Mouse (Mus musculus): ENCODE measurements at regions not wholly inside any gene's neighbourhood (a gene's known extent, or its start where the extent isn't known, plus 50 kb on each side); places are given as distances from the start of the nearest gene placed in this dataset.

DNA sequence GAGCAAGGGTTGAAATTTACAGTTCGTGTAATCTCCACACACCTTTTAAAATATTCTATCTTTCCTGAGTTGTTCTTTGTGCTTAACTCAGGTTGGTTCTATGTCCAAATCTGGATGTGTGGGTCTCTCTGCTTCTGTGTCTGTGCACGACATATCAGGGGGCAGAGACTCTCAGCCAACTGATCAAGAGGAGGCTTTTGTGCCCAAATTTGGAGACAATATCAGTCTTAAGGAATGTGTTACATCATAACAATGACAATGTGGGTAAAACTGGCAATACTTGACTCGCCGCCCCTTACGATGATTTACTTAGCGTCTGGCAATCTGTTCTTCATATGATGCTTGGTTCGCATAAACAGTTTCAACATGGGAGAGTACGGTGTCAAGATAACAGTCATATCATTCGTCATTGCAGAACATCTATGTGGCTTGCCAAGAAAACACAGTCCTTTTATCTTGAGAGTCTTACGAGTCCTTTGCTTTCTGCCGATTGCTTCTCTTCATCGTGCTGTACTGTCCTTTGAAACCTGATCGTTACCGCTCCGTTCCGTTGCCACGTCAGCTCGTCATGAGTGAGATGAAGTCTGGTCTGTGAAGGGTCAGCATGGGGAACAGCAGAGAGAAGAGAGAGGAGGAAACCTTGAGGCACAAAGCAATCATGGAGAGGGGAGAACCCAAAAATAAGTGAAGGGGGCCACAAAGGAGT is 2212.9 kb upstream of the Gm7489 start:
- no peaks in the 10 kb centered on the region for H3K9me3 ChIP-seq (ENCODE audit: low read depth, low read length)
- H3K27ac ChIP-seq (ENCODE audit: low read depth): peak overlapping the region; percentile 60
- H3K27me3 ChIP-seq (ENCODE audit: insufficient read depth, low read length): no peaks in the 10 kb centered on the region
- H3K4me3 ChIP-seq (ENCODE audit: low read depth, low read length): no peak overlapping the region
- no peaks in the 10 kb centered on the region for H3K36me3 ChIP-seq (ENCODE audit: insufficient read depth)
- no peak for TF ChIP-seq CTCF (IDR thresholded peaks at IDR 0.05; ENCODE audit: low read depth)
- ATAC-seq (ENCODE audit: insufficient read depth) (peak; percentile 90), DNase-seq (peak; percentile 81)
- WGBS: 18% methylated on average over 18 of the region's 18 CpGs
- H3K4me2 ChIP-seq: peak overlapping the region; percentile 48
- no peaks in the 10 kb centered on the region for H3K4me1 ChIP-seq (ENCODE audit: insufficient read depth)
- H3K9ac ChIP-seq: no peak overlapping the region

DNA sequence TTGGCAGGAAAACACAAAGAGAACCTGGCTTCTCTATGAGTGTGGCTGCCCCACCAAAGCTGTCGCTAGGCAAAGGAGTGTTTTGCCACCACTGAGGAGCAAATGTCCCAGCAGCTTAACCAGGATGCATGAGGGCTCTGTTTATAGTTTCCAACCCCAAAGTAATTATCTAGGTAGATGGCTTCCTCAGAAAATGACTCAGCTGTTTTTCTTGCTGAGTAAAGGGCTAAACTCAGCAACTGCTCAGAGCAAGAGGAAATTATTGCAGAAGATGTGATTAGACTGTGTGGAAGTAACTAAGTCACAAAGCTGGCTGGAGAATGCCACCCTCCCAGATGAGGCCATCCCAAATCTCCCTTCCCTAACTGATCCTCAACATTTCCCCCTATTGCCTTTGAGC is 2211.2 kb upstream of the Gm7489 start:
- Histone ChIP-seq H3K4me2 (no peak overlapping the region), H3K36me3 (ENCODE audit: insufficient read depth) (no peaks in the 10 kb centered on the region), H3K9me3 (ENCODE audit: low read depth, low read length) (no peaks in the 10 kb centered on the region), H3K27ac (ENCODE audit: low read depth) (no peak overlapping the region), H3K27me3 (ENCODE audit: insufficient read depth, low read length) (no peaks in the 10 kb centered on the region), H3K4me1 (ENCODE audit: insufficient read depth) (no peaks in the 10 kb centered on the region), H3K4me3 (ENCODE audit: low read depth, low read length) (no peak overlapping the region), H3K9ac (no peak overlapping the region)
- TF ChIP-seq CTCF (IDR thresholded peaks at IDR 0.05; ENCODE audit: low read depth): no peak
- no peak for DNase-seq
- WGBS: 64% methylated on average over 1 of the region's 1 CpGs
- ATAC-seq (ENCODE audit: insufficient read depth): no peak

DNA sequence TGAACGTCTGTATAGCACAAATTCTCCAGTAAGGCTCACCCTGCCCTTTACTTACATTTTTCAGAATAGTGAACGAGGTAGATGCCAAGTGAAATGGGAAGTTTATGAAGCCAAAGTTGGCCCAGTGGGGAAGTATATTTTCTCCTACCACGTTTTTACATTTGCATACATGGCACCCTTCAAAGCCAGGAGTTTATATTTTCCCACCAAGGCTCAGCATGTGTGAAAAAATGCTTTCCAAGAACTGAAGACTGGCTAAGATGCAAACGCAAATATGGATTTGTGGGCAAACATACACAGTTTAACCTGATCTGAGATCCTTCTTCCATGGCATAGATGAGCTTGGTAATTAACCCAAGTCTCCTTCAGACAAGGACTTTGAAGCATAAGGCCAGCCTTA is 2209.4 kb upstream of the Gm7489 start:
- H3K4me2 ChIP-seq: no peak overlapping the region
- TF ChIP-seq CTCF (IDR thresholded peaks at IDR 0.05; ENCODE audit: low read depth): no peak
- H3K4me1 ChIP-seq (ENCODE audit: insufficient read depth): no peaks in the 10 kb centered on the region
- no peak overlapping the region for H3K27ac ChIP-seq (ENCODE audit: low read depth)
- H3K36me3 ChIP-seq (ENCODE audit: insufficient read depth): no peaks in the 10 kb centered on the region
- H3K27me3 ChIP-seq (ENCODE audit: insufficient read depth, low read length): no peaks in the 10 kb centered on the region
- H3K9me3 ChIP-seq (ENCODE audit: low read depth, low read length): no peaks in the 10 kb centered on the region
- 69% methylated on average over 4 of the region's 4 CpGs for WGBS
- no peak for ATAC-seq (ENCODE audit: insufficient read depth)
- no peak overlapping the region for H3K4me3 ChIP-seq (ENCODE audit: low read depth, low read length)
- H3K9ac ChIP-seq: no peak overlapping the region
- DNase-seq: no peak

DNA sequence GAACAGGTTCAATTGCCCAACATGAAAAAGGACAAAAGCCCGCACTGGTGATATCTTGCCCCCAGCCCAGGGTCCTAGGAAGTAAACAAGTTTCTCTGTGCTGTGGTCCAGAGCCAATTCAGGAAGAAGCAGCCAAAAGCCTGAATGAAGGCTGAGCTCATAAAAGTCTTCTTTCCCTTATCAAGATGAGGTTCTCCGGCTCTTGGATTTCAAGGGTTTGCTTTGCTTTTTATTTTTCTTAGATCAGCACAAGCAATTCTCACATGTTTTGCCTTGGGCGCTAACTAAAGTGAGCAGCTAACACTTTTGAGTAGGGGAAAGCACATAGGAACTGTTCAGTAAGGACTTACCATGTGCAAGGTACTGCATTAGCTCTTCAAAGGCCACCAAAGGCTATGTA is 2208.0 kb upstream of the Gm7489 start:
- DNase-seq: no peak
- no peaks in the 10 kb centered on the region for H3K4me1 ChIP-seq (ENCODE audit: insufficient read depth)
- 75% methylated on average over 3 of the region's 3 CpGs for WGBS
- H3K27ac ChIP-seq (ENCODE audit: low read depth): no peak overlapping the region
- no peak for TF ChIP-seq CTCF (IDR thresholded peaks at IDR 0.05; ENCODE audit: low read depth)
- H3K4me3 ChIP-seq (ENCODE audit: low read depth, low read length): no peak overlapping the region
- H3K9me3 ChIP-seq (ENCODE audit: low read depth, low read length): no peaks in the 10 kb centered on the region
- ATAC-seq (ENCODE audit: insufficient read depth): no peak
- no peak overlapping the region for H3K9ac ChIP-seq
- no peaks in the 10 kb centered on the region for H3K36me3 ChIP-seq (ENCODE audit: insufficient read depth)
- H3K27me3 ChIP-seq (ENCODE audit: insufficient read depth, low read length): no peaks in the 10 kb centered on the region
- H3K4me2 ChIP-seq: no peak overlapping the region

DNA sequence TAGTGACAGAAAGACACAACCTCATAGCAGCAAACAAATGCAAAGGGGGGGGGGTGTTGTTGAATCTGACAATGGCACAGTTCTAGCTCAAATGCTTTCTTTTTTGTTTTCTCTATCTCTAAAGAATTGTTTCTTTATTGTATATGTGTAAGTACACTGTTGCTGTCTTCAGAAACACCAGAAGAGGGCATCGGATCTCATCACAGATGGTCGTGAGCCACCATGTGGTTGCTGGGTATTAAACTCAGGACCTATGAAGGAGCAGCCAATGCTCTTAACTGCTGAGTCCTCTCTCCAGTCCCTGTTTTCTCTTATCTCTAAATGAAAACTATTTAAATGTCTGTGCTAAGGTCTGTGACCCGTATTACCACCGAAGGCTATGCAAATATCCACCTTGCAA is 2207.4 kb upstream of the Gm7489 start:
- Histone ChIP-seq H3K4me3 (ENCODE audit: low read depth, low read length) (no peak overlapping the region), H3K9ac (no peak overlapping the region), H3K27ac (ENCODE audit: low read depth) (no peak overlapping the region), H3K4me1 (ENCODE audit: insufficient read depth) (no peaks in the 10 kb centered on the region), H3K27me3 (ENCODE audit: insufficient read depth, low read length) (no peaks in the 10 kb centered on the region), H3K4me2 (no peak overlapping the region), H3K9me3 (ENCODE audit: low read depth, low read length) (no peaks in the 10 kb centered on the region), H3K36me3 (ENCODE audit: insufficient read depth) (no peaks in the 10 kb centered on the region)
- DNase-seq (no peak), ATAC-seq (ENCODE audit: insufficient read depth) (no peak)
- peak; percentile 42 for TF ChIP-seq CTCF (IDR thresholded peaks at IDR 0.05; ENCODE audit: low read depth)
- 76% methylated on average over 4 of the region's 4 CpGs for WGBS

DNA sequence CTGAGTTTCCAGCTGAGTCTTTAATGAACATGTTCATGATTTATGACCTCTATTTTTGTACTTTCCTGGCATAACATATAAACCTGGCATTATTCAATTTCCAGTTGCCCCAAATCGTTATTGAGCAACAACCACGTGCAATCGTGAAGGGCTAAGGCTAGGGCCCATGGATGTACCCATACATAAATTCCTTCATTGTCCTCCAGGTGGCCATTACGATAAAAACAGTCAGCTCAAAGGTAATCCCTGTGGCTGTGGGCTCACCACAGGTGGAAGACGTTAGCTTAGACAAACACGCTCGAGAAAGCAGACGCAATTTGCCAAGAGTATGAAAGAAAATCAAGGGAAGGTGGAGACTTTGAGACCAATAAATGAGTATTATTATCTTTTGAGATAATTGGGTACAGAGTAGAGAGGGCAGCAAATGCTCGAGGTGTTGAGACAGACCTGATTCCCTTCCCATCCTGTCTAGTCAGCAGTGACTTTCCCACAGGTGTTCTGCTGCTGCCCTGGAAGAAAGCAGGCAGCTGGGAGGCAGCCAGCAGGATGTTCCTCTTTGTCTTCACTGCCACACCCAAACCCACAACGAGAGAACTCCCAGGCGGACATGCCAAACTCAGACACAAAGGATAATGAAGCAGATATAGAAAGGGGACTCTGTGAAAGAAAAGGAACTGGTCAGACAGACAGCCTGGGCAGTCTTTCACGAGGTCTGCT is 2205.4 kb upstream of the Gm7489 start:
- ATAC-seq (ENCODE audit: insufficient read depth): no peak
- 0 out of 2 replicates have a peak, but pooled peaks have one; percentile 23 for TF ChIP-seq CTCF (IDR thresholded peaks at IDR 0.05; ENCODE audit: low read depth)

DNA sequence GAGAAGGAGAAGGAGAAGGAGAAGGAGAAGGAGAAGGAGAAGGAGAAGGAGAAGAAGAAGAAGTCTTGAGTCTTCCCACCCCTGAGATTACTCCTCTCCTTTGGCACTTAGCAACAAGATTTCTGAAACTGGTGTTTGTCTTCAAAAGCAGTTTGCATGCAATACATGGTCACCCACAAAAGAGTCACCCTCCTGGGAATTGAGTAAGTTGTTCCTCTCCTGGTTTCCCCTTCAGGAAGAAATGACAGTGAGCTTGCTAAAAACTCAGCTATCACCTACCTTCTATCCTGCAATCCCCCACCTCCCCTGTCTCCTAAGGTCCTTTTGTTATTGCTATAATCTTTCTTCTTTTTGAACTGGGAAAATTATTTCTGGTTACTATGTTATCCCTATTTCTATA is 2204.2 kb upstream of the Gm7489 start:
- Histone ChIP-seq H3K4me2 (no peak overlapping the region), H3K4me1 (ENCODE audit: insufficient read depth) (no peaks in the 10 kb centered on the region), H3K4me3 (ENCODE audit: low read depth, low read length) (no peak overlapping the region), H3K27ac (ENCODE audit: low read depth) (no peak overlapping the region), H3K36me3 (ENCODE audit: insufficient read depth) (no peaks in the 10 kb centered on the region), H3K27me3 (ENCODE audit: insufficient read depth, low read length) (no peaks in the 10 kb centered on the region), H3K9me3 (ENCODE audit: low read depth, low read length) (no peaks in the 10 kb centered on the region), H3K9ac (no peak overlapping the region)
- DNase-seq (no peak), ATAC-seq (ENCODE audit: insufficient read depth) (no peak)
- TF ChIP-seq CTCF (IDR thresholded peaks at IDR 0.05; ENCODE audit: low read depth): no peak

More for the DNA sequence above, 2205.4 kb upstream of the Gm7489 start:
- H3K27ac ChIP-seq (ENCODE audit: low read depth): no peak overlapping the region
- no peak overlapping the region for H3K4me3 ChIP-seq (ENCODE audit: low read depth, low read length)
- no peaks in the 10 kb centered on the region for H3K27me3 ChIP-seq (ENCODE audit: insufficient read depth, low read length)
- WGBS: 63% methylated on average over 12 of the region's 12 CpGs
- no peaks in the 10 kb centered on the region for H3K36me3 ChIP-seq (ENCODE audit: insufficient read depth)
- no peaks in the 10 kb centered on the region for H3K4me1 ChIP-seq (ENCODE audit: insufficient read depth)
- H3K9ac ChIP-seq: no peak overlapping the region
- no peaks in the 10 kb centered on the region for H3K9me3 ChIP-seq (ENCODE audit: low read depth, low read length)
- DNase-seq: no peak
- no peak overlapping the region for H3K4me2 ChIP-seq
